Mouse (Mus musculus): ENCODE results near the gene 1700020A23Rik. TPM values are rescaled to one million over a fixed set of nuclear protein-coding genes. Genes with fewer than 3 reads are reported as not detected.

Gene 1700020A23Rik
- polyA plus RNA-seq, 1 experiment from 2014 or later = 0.25 TPM

DNA sequence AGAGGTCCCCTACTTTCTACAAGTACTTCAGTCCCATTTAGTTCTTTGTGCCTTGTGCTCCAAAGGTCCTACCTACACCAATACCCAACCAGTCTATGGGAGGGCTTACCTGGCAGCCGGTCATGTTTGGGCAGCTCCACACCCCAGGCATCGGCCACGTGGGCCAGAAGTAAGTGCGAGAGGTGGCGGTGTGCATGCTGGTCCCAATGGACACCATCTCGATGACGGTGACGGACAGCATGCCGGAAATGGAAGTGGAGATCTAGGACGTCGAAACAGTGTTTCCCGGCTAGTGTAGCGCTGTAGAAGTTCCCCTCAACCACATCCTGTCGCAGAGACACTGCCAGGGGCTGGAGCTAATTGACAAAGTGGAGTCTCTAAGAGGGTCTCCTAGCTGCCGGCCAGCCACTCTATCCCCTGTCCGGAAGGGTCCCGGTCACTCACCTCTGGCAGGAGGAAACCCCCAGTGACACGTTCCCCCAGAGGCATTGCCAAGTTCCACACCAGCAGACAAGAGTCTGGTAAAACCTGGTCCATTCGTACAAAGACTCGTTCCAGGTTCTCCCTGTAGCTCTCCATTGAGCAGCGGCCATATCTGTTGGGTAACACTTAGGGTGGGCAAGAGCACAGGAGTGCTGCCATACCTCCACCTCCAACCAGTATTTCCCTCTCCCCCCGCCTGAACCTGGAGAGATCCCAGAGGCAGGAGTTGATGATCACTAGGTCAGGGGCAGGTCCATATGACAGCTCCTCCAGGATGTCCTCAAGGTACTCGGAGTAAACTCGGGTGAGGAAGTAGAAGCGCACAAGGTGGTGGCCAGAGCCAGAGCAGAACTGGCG lies 16.9 kb downstream of the 1700020A23Rik start:
- no peak overlapping the region for H3K4me3 ChIP-seq
- DNase-seq (ENCODE audit: low spot score) = no peak
- 95% methylated on average over 26 of the region's 26 CpGs for WGBS
- peaks cover 39% of the 10 kb centered on the region for H3K4me1 ChIP-seq (replicated peaks)
- H3K27me3 ChIP-seq (ENCODE audit: insufficient read depth, poor library complexity, severe bottlenecking) = peaks cover 7% of the 10 kb centered on the region; the same call in 1 of the 2 replicates
- no peak overlapping the region for H3K27ac ChIP-seq
- H3K36me3 ChIP-seq = peaks cover 42% of the 10 kb centered on the region
- H3K9me3 ChIP-seq = no peaks in the 10 kb centered on the region

DNA sequence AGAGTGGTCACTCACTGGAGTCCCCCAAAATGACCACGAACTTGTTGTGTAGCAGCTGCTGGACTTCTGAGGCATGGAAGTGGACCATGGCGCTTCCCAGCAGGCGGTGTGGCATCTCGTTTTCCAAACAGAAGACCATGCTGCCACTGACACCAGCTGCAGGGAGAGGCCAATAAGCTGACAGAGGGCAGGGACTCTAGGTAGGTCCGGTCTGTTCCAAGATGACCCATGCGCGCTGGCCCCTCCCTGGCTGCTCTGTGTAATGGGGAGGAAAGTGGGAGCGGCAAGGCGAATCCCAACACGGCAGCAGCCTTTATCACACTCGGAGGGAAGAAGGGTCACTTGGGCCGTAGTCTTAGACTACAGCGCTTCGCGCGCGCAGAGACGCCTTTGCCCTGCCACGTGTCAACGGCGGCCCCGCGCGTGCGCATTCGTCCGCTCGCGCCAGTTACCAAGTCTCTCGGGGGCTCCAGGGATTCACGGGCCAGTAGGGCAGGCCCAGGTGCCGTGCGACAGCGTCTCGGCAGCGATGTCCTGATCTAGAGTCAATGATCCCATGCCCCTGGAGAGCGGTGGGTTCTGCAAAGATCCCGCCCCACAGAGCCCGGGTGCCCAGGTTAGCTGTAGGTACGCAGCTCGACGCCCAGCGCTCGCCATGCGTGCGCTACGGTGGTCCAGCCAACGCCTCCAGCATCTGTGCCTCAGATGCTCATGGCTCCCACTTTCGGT lies 18.5 kb downstream of the 1700020A23Rik start:
- DNase-seq (ENCODE audit: low spot score) = peak; percentile 84
- WGBS = 17% methylated on average over 49 of the region's 49 CpGs
- Histone ChIP-seq H3K4me3 (peak overlapping the region; percentile 85), H3K4me1 (replicated peaks) (peaks cover 39% of the 10 kb centered on the region), H3K36me3 (peaks cover 45% of the 10 kb centered on the region), H3K9me3 (no peaks in the 10 kb centered on the region), H3K27ac (peak overlapping the region; percentile 96), H3K27me3 (ENCODE audit: insufficient read depth, poor library complexity, severe bottlenecking) (peaks cover 7% of the 10 kb centered on the region; the same call in 1 of the 2 replicates)

DNA sequence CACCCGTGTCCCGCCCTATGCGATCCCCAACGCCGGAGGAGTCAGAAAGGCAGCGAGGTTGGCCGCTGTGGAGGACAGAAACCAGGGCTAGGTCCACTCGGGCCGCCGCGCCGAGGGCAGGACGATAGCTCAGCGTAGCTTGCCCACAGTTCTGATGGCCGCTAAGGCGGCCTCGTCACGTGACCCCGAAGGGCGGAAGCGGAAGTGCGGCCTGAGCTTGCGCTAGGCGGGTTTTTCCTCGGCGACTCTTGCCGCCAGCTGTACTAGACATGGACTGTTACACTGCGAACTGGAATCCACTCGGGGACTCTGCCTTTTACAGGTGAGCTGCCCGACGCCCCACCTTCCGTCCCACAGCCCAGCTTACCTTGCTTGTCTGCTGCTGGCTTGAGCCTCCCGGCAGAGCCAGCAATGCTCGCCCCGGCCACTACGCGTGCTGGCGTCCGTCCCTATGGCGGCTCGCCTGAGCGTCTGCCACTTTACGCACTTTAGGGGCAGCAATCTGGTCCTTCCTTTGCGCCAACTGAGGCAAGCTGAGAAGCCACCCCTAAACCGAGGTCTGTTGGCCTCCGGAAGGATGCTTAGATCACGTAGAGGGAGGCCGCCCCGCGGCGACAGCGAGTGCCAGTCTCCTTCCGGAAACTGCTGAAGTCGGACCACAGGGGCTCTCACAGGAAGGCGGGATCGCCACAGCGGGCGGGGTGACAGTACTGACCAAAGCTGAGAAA lies 19.2 kb downstream of the 1700020A23Rik start, which contains the start of the genes Vps16 and Pced1a:
Gene Vps16 (plus strand): TSS at position 214 of the 728 bp plus-strand sequence.
Gene Pced1a (minus strand): TSS at position 576 of the 728 bp plus-strand sequence.
- Histone ChIP-seq H3K4me1 (replicated peaks) (peaks cover 39% of the 10 kb centered on the region), H3K36me3 (peaks cover 40% of the 10 kb centered on the region), H3K27ac (peak within 1 kb of the TSS; percentile 96), H3K9me3 (no peaks in the 10 kb centered on the region), H3K27me3 (ENCODE audit: insufficient read depth, poor library complexity, severe bottlenecking) (peaks cover 7% of the 10 kb centered on the region; the same call in 1 of the 2 replicates), H3K4me3 (peak within 1 kb of the TSS; percentile 85)
- DNase-seq (ENCODE audit: low spot score) = peak; percentile 95
- under 1% methylated on average over 58 of the region's 58 CpGs for WGBS

DNA sequence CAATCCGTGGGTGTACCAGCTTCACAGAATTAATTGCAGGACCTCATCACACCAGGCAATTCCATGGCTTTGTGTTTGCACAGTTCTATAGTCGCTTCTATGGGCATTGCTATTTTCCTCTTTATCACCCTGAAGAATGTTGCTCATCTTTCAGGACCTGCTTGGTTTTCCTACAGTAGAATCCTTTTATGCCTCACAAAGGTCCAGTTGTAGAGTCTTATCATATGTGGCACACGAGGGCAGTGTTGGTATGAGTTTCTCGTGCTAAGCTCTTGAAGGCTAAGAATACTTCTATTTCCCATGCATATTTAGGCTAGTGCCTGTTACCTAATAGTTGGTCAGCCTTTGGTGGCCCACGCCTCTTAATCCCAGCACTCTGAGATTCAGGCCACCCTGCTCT lies 20.1 kb downstream of the 1700020A23Rik start:
- H3K9me3 ChIP-seq = no peaks in the 10 kb centered on the region
- 63% methylated on average over 5 of the region's 5 CpGs for WGBS
- no peak for DNase-seq (ENCODE audit: low spot score)
- peak overlapping the region; percentile 96 for H3K27ac ChIP-seq
- H3K4me1 ChIP-seq (replicated peaks) = peaks cover 42% of the 10 kb centered on the region
- H3K36me3 ChIP-seq = peaks cover 42% of the 10 kb centered on the region
- peaks cover 7% of the 10 kb centered on the region; the same call in 1 of the 2 replicates for H3K27me3 ChIP-seq (ENCODE audit: insufficient read depth, poor library complexity, severe bottlenecking)
- peak overlapping the region; percentile 85 for H3K4me3 ChIP-seq

DNA sequence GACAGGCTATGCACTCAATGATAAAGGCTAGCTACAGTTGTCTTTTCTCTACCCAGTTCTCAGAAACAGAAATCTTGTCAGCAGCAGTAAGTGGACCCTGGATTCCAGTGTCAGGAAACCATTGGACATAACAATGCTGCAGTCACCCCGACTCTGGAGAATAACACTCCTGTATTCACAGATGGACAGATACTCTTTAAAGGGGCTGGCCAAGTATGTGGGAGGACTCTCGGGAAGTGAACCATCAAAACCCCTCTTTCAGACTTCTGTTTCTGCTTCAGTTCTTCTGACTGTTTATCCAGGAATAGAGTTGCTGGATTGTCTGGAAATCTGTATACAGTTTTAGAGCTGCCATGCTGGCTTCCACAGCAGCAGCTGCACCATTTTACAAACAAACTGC lies 24.8 kb downstream of the 1700020A23Rik start:
- no peak for DNase-seq (ENCODE audit: low spot score)
- 71% methylated on average over 2 of the region's 2 CpGs for WGBS
- Histone ChIP-seq H3K27me3 (ENCODE audit: insufficient read depth, poor library complexity, severe bottlenecking) (no peaks in the 10 kb centered on the region), H3K4me1 (replicated peaks) (peaks cover 13% of the 10 kb centered on the region), H3K4me3 (no peak overlapping the region), H3K27ac (no peak overlapping the region), H3K9me3 (no peaks in the 10 kb centered on the region), H3K36me3 (peaks cover 42% of the 10 kb centered on the region)

DNA sequence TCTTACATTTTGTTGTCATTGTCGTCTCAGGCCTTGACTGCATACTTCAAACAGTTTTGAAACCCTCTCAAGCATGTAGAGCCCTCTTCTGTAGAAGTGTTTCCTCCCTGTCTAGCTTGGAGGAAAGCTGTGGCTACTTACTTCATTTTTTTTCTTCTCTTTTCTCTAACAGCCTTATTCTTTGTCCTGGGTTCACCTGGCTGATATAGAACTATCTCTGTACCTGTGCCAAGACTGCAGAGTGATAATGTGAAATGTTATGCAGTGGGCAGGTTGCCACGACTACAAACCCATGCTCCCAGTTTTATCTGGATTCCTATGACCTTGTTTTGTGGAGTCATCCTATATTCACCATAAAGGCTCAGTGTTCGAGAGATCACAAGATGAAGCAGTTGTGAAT lies 25.4 kb downstream of the 1700020A23Rik start:
- no peak overlapping the region for H3K4me3 ChIP-seq
- H3K4me1 ChIP-seq (replicated peaks) = peaks cover 7% of the 10 kb centered on the region; the same call in 1 of the 2 replicates
- WGBS = 83% methylated on average over 3 of the region's 3 CpGs
- peaks cover 42% of the 10 kb centered on the region for H3K36me3 ChIP-seq
- no peak for DNase-seq (ENCODE audit: low spot score)
- H3K27ac ChIP-seq = no peak overlapping the region
- H3K27me3 ChIP-seq (ENCODE audit: insufficient read depth, poor library complexity, severe bottlenecking) = no peaks in the 10 kb centered on the region
- no peaks in the 10 kb centered on the region for H3K9me3 ChIP-seq

DNA sequence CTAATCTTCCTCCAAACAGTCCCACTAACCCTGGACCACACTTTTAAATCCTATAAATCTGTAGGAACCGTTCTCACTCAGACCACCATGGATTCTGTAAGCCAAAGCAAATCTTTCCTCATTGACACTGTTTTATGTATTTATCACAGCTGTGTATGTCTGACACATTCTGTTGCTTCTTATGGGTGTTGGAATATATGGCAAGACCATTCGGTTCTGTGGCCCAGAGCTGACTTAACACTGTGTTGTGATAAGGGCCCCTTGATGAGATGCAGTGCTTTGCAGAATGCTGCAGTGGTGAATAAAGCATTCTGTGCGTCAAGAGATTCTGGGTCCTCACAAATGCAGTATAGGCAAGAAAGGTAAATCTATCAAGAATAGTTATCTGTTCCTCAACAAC lies 27.1 kb downstream of the 1700020A23Rik start:
- DNase-seq (ENCODE audit: low spot score) = no peak
- 92% methylated on average over 3 of the region's 3 CpGs for WGBS
- 0 out of 2 replicates have a peak, but pooled peaks cover 3% of the 10 kb centered on the region for H3K4me1 ChIP-seq (replicated peaks)

DNA sequence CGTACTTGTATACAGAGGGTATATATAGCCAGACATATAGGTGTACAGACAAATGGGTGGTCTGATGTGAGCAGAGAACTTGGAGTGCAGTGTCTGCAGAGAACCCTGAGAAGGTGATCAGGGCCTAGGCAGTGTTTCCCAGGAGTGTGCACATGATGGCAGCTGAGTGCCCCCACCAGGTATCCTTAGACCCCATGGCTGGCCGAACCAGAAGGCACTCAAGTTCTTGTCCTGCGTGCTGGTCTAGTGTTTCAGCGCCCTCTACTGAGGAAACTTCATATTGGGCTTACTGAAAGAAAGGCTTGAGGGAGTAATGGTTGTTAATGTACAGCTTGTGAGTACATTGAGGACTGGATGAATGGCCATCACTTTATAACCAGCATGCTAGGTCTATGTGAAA lies 28.1 kb downstream of the 1700020A23Rik start:
- WGBS = 28% methylated on average over 4 of the region's 4 CpGs
- peak; percentile 43 for DNase-seq (ENCODE audit: low spot score)

More for the DNA sequence above, 27.1 kb downstream of the 1700020A23Rik start:
- peaks cover 42% of the 10 kb centered on the region for H3K36me3 ChIP-seq
- H3K9me3 ChIP-seq = no peaks in the 10 kb centered on the region
- H3K27me3 ChIP-seq (ENCODE audit: insufficient read depth, poor library complexity, severe bottlenecking) = no peaks in the 10 kb centered on the region
- H3K27ac ChIP-seq = no peak overlapping the region
- no peak overlapping the region for H3K4me3 ChIP-seq

DNA sequence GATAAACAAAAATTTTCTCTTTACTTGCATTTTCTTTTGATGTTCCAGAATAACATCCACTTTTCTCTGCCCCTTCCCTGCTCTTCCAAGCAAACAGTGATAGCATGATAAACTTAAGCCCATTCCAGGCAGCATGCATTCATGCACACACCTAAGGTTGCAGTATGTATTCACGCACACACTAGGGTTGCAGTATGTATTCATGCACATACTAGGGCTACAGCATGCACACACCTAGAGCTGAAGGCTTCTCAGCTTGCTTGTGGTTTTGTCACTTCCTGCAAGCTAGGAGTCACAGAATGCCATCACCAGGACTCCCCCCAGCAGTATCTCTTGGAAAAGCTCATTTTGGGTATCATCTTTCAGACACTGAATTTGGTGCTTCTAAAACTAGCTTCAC lies 31.7 kb downstream of the 1700020A23Rik start:
- H3K27ac ChIP-seq = no peak overlapping the region
- no peaks in the 10 kb centered on the region for H3K27me3 ChIP-seq (ENCODE audit: insufficient read depth, poor library complexity, severe bottlenecking)
- H3K9me3 ChIP-seq = no peaks in the 10 kb centered on the region
- WGBS = 92% methylated on average over 1 of the region's 1 CpGs
- H3K4me1 ChIP-seq (replicated peaks) = no peaks in the 10 kb centered on the region
- H3K36me3 ChIP-seq = peaks cover 60% of the 10 kb centered on the region
- no peak overlapping the region for H3K4me3 ChIP-seq
- DNase-seq (ENCODE audit: low spot score) = no peak

More for the DNA sequence above, 28.1 kb downstream of the 1700020A23Rik start:
- 0 out of 2 replicates have a peak, but pooled peaks cover 3% of the 10 kb centered on the region for H3K4me1 ChIP-seq (replicated peaks)
- no peak overlapping the region for H3K4me3 ChIP-seq
- peaks cover 46% of the 10 kb centered on the region for H3K36me3 ChIP-seq
- H3K9me3 ChIP-seq = no peaks in the 10 kb centered on the region
- no peaks in the 10 kb centered on the region for H3K27me3 ChIP-seq (ENCODE audit: insufficient read depth, poor library complexity, severe bottlenecking)
- H3K27ac ChIP-seq = no peak overlapping the region

DNA sequence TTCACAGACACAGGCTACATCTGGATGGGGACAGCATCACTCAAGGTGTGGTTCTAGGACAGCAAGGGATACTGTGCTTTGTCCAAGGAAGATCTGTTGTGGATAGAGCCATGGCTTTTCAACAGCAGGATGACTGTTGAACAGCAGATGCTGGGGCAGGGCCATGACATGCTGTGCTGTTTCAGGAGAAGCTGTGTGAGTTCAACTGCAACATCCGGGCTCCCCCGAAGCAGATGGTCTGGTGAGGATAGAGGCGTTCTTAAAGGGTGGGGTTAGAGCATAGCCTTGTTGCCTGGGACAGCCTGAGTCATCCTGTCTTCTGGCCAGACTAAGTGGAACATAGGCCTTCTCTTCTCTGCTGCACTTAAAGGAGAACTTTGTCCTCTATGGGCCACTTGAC lies 33.8 kb downstream of the 1700020A23Rik start:
- DNase-seq (ENCODE audit: low spot score) = no peak
- Histone ChIP-seq H3K4me3 (no peak overlapping the region), H3K4me1 (replicated peaks) (no peaks in the 10 kb centered on the region), H3K36me3 (peaks cover 73% of the 10 kb centered on the region), H3K27ac (no peak overlapping the region), H3K9me3 (no peaks in the 10 kb centered on the region), H3K27me3 (ENCODE audit: insufficient read depth, poor library complexity, severe bottlenecking) (no peaks in the 10 kb centered on the region)
- WGBS = 87% methylated on average over 3 of the region's 3 CpGs

DNA sequence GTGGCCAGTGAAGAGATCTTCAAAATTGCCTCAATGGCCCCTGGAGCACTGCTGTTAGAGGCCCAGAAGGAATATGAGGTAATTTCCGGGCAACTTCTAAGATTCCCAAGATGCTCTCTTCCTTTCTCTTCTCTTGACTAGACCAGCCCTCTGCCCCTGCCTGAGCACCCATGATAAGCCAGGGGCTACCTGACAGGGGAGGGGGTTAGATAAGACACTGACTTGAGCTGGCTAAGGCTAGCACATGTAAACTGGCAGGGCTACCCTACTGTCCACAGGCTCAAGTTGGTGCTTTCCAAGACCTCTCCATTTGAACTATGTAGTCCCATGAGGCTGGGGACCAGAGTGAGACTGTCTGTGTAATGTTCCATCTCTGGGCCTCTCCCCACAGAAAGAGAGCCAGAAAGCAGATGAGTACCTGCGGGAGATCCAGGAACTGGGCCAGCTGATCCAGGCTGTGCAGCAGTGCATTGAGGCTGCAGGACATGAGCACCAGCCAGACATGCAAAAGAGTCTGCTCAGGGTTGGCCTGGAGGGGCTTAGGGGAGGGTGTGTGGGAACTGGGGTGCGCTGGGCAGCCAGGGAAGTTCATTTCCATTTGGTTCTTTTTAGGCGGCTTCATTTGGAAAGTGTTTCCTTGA lies 34.9 kb downstream of the 1700020A23Rik start:
- DNase-seq (ENCODE audit: low spot score) = no peak
- no peaks in the 10 kb centered on the region for H3K4me1 ChIP-seq (replicated peaks)
- no peak overlapping the region for H3K4me3 ChIP-seq
- no peak overlapping the region for H3K27ac ChIP-seq
- H3K36me3 ChIP-seq = peaks cover 84% of the 10 kb centered on the region
- H3K27me3 ChIP-seq (ENCODE audit: insufficient read depth, poor library complexity, severe bottlenecking) = no peaks in the 10 kb centered on the region
- no peaks in the 10 kb centered on the region for H3K9me3 ChIP-seq
- 87% methylated on average over 4 of the region's 4 CpGs for WGBS

DNA sequence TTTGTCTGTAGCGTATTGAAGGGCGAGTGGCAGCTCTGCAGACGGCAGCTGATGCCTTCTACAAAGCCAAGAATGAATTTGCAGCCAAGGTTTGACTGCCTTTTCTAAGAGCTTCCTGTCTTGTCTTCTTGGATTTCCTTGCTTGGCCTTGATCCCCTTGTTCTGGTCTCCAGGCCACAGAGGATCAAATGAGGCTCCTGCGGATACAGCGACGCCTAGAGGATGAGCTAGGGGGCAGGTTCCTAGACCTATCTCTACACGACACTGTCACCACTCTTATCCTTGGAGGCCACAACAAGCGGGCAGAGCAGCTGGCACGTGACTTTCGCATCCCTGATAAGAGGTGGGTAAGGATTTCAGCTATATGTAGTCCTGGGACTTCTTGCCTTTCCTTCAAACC lies 37.1 kb downstream of the 1700020A23Rik start:
- no peak for DNase-seq (ENCODE audit: low spot score)
- Histone ChIP-seq H3K4me1 (replicated peaks) (no peaks in the 10 kb centered on the region), H3K9me3 (no peaks in the 10 kb centered on the region), H3K27me3 (ENCODE audit: insufficient read depth, poor library complexity, severe bottlenecking) (0 out of 2 replicates have a peak, but pooled peaks cover 4% of the 10 kb centered on the region), H3K4me3 (no peak overlapping the region), H3K27ac (no peak overlapping the region), H3K36me3 (peaks cover 89% of the 10 kb centered on the region)
- WGBS = 84% methylated on average over 10 of the region's 10 CpGs

All from hindbrain, embryonic 10.5 days (tissue).